10 mouse cellular contexts compared by ENCODE assay signal in genomic region chr4:55292277-55292676, GRCm38 (mm10). TPM values are rescaled to one million over a fixed set of nuclear protein-coding genes. Genes with fewer than 3 reads are reported as not detected.
DNase-seq lines count a peak whose midpoint lies in the region; ATAC-seq and TF ChIP-seq lines count a peak whose summit lies in the region.
"Had no signal": no experiment of that assay in that cellular context is flagged by ENCODE, and none has a peak within 500 bp of the region (broad histone marks: within the 10 kb centered on the region; RNA-seq: fewer than 3 reads in every experiment).

No protein-coding gene starts in this region.

- no peaks in the 10 kb centered on the region for H3K36me3 ChIP-seq in lung, embryonic 14.5 days (ENCODE audit: insufficient read depth)
- H3K36me3 ChIP-seq in small intestine, adult 2 months (ENCODE audit: control insufficient read depth, insufficient read depth, low read length), result no peaks in the 10 kb centered on the region
- H3K36me3 ChIP-seq: heart, embryonic 15.5 days had no signal

- H3K9me3 ChIP-seq in lung, embryonic 14.5 days (ENCODE audit: low read depth, low read length), result no peaks in the 10 kb centered on the region
- H3K9me3 ChIP-seq: heart, embryonic 15.5 days; megakaryocyte, embryonic 14.5 days had no signal

- WGBS in lung, embryonic 14.5 days, result 88% methylated on average over 5 of the region's 5 CpGs
- 78% methylated on average over 5 of the region's 5 CpGs for WGBS in bone marrow, adult 2 months
- WGBS in small intestine, adult 2 months, result 85% methylated on average over 5 of the region's 5 CpGs

- no peak overlapping the region for H3K27ac ChIP-seq in lung, embryonic 14.5 days (ENCODE audit: low read depth)
- H3K27ac ChIP-seq in bone marrow, adult 2 months (ENCODE audit: control insufficient read depth, insufficient read depth, low read depth, low read length, poor library complexity), result no peak overlapping the region
- H3K27ac ChIP-seq in small intestine, adult 2 months (ENCODE audit: insufficient read depth, low read depth, low read length), result no peak overlapping the region
- H3K27ac ChIP-seq: heart, embryonic 15.5 days had no signal

- 0 out of 2 replicates have a peak, but pooled peaks cover 4% of the 10 kb centered on the region for H3K27me3 ChIP-seq in lung, embryonic 14.5 days (ENCODE audit: insufficient read depth, low read length)
- peaks cover 5% of the 10 kb centered on the region; the same call in 1 of the 2 replicates for H3K27me3 ChIP-seq in small intestine, adult 2 months (ENCODE audit: control insufficient read depth, insufficient read depth, low read length)
- H3K27me3 ChIP-seq: heart, embryonic 15.5 days had no signal

- TF ChIP-seq CTCF in lung, embryonic 14.5 days (IDR thresholded peaks at IDR 0.05; ENCODE audit: low read depth), result peak; percentile 55
- TF ChIP-seq CTCF in bone marrow, adult 2 months (IDR thresholded peaks at IDR 0.05; ENCODE audit: control insufficient read depth, insufficient read depth, low read length), result peak; percentile 60
- peak; percentile 40; the same call in 1 of the 2 replicates for TF ChIP-seq CTCF in small intestine, adult 2 months (IDR thresholded peaks at IDR 0.05; ENCODE audit: extremely low read depth, insufficient read length, insufficient replicate concordance, low read depth, low read length)

- H3K9ac ChIP-seq in lung, embryonic 14.5 days, result no peak overlapping the region
- H3K9ac ChIP-seq: heart, embryonic 15.5 days had no signal

- no peaks in the 10 kb centered on the region for H3K4me1 ChIP-seq in lung, embryonic 14.5 days (ENCODE audit: insufficient read depth)
- H3K4me1 ChIP-seq in bone marrow, adult 2 months (ENCODE audit: control insufficient read depth, insufficient read depth, low read length), result no peaks in the 10 kb centered on the region
- no peaks in the 10 kb centered on the region; the same call in 1 of the 2 replicates for H3K4me1 ChIP-seq in small intestine, adult 2 months (ENCODE audit: control insufficient read depth, insufficient read depth, insufficient read length, low read length)

- TF ChIP-seq POLR2A in bone marrow, adult 2 months (IDR thresholded peaks at IDR 0.05; ENCODE audit: borderline replicate concordance, control insufficient read depth, low read depth, low read length), result no peak
- TF ChIP-seq POLR2A in small intestine, adult 2 months (IDR thresholded peaks at IDR 0.05; ENCODE audit: low read depth, low read length), result no peak

- H3K4me2 ChIP-seq in lung, embryonic 14.5 days, result no peak overlapping the region
- H3K4me2 ChIP-seq: heart, embryonic 15.5 days had no signal

- peak; percentile 66 for DNase-seq in embryo, embryonic 10 days (ENCODE audit: low spot score)
- no peak for DNase-seq in embryo, embryonic 9.5 days (ENCODE audit: extremely low spot score)
- peak; percentile 41 for DNase-seq in lung, embryonic 14.5 days
- DNase-seq in lung, postnatal 25 days (ENCODE audit: low spot score), result no peak
- DNase-seq in gastrocnemius, postnatal 10 days, result no peak
- no peak for DNase-seq in gastrocnemius, postnatal 4 days (ENCODE audit: low spot score in 2 of 2)

- H3K4me3 ChIP-seq in lung, embryonic 14.5 days (ENCODE audit: low read depth, low read length), result no peak overlapping the region
- no peak overlapping the region for H3K4me3 ChIP-seq in bone marrow, adult 2 months (replicated peaks; ENCODE audit: control insufficient read depth, low read depth, low read length)
- H3K4me3 ChIP-seq in small intestine, adult 2 months (ENCODE audit: low read depth, low read length), result no peak overlapping the region
- H3K4me3 ChIP-seq: heart, embryonic 15.5 days; megakaryocyte, embryonic 14.5 days had no signal

- ATAC-seq in lung, embryonic 14.5 days (ENCODE audit: insufficient read depth), result no peak

RNA-seq across cellular contexts. Expression of gene Rad23b, which starts 57.6 kb away (rescaled TPM):
- 70.5 and 70.7 TPM in 2 replicates for polyA plus RNA-seq in lung, embryonic 14.5 days (2014; fragmentation: Nextera tagmentation; extraction: Ambion mirVana)
- 25.6 and 66.0 TPM in 2 replicates for polyA plus RNA-seq in bone marrow, adult 2 months (2011; ENCODE audit: insufficient read depth, insufficient read length, low replicate concordance, missing spikeins)
- polyA plus RNA-seq in small intestine, adult 2 months (2012; rRNA removed), result 117 and 267 TPM in 2 replicates
- total RNA-seq in gastrocnemius, postnatal 10 days (2021), result 100 to 1,000 TPM; 122 to 131 TPM
- 100 to 1,000 TPM; 149 TPM for total RNA-seq in gastrocnemius, postnatal 4 days (2021)

Comparison
In these comparisons a context has a peak if more than half of its experiments do, and no peak if none do; other contexts are left out.
1. DNase-seq: peak in embryo, embryonic 10 days (single experiment) and lung, embryonic 14.5 days (single experiment); none in embryo, embryonic 9.5 days (single experiment), lung, postnatal 25 days (single experiment), gastrocnemius, postnatal 10 days (single experiment) and gastrocnemius, postnatal 4 days (0 of 2).
2. Peak in every context shown above with its lines, with median percentiles within 50 percentile points of each other: CTCF ChIP-seq.